Mouse (Mus musculus) CD4-positive helper T cell, adult 2 months (primary cell): ENCODE data around the gene Sec24a.
"Not testable (repeated sequence)": the region's sequence is repeated elsewhere in the genome, so short reads cannot be mapped to it uniquely, and the experiment has no call there.

ENCODE experiments used
- DNase-seq: peaks from one replicate; pipeline ENCODE4 v3.0.0-alpha.2; 2012; ENCODE audit warnings: low read depth, missing footprints, low spot score

The Sec24a gene

DNA sequence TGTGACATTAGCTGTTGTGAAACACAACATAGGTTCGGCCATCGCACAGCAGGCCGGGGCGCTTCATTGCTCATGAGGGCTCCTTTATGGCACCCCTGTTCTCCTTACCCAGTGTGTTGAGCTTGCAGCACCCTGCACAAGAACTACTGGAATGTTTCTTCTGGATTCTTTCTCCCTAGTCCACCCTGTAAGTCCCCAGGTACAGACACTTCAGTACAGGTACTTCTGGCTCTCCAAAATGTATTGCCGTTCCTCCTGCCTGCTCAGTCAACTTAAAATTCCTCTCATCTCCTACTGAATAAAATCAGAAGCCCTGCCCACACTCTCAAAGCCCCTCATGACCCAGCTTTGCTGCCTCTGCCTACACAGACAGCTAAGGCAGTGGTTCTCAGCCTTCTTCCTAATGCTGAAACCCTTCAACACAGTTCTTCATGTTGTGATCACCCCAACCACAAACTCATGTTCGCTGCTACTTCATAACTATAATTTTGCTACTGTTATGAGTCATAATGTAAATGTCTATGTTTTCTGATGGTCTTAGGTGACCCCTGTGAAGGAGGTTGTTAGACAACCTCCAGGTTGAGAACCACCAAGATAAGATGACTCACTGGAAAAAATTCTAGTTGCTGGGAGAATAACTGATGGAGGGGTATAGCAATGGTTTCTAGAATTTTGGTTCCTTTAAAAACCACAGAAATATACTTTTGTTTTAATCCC lies 3.3 kb downstream of the Sec24a start:
- DNase-seq = peak; percentile 46

DNA sequence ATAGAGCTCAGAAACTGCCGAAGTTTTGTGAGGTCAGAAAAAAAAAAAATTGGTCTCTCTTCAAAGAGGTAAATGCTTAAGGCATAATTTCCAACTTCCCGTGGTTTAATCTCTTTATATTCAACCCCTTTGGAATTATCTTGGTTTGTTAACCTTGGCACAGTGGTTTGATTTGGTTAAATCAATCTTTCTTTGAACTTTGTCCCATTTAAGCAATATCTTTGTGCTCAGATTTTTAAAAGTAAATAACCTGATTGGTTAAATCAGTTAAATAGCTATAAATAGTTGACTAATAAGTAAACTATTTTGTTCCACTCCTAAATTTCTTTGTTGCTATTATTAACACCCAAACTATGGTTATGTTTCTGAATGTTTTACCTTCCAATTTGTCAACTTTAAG lies 4.2 kb downstream of the Sec24a start:
- no peak for DNase-seq

DNA sequence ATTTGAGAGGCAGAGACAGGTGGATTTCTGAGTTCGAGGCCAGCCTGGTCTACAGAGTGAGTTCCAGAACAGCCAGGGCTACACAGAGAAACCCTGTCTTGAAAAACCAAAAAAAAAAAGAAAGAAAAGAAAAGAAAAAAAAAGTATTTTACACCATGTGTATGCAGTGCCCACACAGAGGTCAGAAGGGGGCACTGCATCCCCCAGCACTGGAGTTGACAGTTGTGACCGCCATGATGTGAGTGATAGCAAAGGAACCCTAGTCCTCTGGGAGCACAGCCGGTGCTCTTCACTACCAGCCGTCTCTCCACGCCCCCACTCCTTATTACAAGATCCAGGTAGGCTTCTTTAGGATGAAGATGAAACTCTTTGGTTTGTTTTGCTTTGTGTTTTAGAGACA lies 5.2 kb downstream of the Sec24a start:
- DNase-seq = not testable (repeated sequence)

DNA sequence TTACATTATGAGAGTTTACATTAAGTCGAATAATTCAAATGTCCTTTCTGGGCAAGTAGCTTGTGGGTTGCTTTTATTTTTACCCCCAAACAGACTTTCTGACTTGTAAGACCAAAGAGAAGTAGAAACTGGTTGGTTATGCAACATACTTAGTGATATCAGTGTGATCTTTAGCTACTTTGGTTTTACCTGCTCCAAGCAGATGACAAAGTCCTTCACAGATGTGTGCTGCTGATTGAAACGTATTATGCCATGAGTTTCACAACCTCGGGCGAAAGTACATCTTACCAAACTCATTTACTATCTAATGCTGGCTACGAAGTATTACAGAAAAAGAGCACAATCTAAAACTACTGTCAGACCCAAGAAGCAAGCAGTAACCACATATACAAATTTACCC lies 5.8 kb downstream of the Sec24a start:
- no peak for DNase-seq

DNA sequence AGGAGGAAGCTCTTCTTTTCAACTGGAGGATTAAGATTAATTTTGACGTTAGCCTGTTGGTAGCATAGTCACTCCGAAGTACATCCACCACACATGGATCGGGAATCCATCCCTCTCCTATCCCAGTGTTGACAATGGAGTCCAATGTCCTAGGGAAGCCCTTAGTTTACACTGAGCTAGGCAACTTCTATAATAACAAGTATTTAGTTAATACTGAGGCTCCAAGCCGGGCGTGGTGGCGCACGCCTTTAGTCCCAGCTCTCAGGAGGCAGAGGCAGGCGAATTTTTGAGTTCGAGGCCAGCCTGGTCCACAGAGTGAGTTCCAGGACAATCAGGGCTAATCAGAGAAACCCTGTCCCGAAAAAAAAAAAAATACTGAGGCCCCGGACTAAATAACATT lies 6.4 kb downstream of the Sec24a start:
- DNase-seq = no peak

DNA sequence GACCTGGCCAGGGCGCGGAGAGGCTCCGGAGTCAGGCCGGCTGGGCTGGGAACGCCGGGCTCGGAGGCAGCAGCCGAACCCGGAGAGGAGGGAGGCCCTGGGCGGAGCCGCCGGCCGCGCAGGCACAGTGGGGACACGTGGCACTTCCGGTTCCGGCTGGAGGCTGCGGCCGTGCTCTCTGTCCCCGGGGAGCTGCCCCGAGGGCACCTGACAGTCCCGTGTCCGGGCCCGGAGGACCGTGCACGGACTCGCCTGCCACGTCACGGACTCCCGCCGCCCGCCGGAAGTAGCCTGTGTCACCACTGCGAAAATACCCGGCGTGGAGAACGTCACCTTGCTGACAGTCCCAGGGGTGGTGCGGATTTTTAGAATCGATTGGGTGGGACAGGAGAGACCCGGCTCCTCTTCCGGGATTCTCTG lies 7.1 kb downstream of the Sec24a start:
- DNase-seq = peak; percentile 90

DNA sequence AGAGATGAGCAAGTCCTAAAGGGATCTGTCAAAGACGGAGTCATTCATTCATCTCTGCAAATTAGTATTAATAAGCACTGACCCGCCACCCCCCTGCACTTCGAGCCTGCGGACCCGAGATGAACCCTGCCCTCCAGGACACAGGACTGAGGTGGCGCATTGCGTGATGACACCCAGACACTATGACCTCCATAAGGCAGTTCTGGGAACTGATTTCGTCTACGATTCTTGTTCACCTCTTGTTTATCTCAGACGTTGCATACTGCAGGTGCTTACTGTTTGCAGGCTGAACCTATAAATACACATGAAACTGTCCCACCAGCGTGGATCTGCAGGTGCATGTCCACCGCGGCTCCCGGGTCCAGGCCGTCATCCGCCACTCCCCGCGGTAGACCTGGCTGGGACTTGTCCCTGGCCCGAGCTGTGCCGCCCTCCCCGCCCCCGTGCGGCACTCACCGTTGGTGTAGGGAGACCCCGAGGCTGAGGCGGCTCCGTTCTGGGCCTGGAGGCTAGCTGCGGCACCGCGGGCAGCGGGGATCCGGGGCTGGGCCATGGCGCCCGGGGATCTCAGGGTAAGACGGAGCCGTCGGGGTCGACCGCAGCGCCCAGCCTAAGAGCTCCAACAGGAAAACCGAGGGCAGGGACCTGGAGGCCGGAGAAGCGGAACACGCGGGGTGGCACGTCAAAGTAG lies 7.7 kb downstream of the Sec24a start:
- DNase-seq = peak; percentile 70

DNA sequence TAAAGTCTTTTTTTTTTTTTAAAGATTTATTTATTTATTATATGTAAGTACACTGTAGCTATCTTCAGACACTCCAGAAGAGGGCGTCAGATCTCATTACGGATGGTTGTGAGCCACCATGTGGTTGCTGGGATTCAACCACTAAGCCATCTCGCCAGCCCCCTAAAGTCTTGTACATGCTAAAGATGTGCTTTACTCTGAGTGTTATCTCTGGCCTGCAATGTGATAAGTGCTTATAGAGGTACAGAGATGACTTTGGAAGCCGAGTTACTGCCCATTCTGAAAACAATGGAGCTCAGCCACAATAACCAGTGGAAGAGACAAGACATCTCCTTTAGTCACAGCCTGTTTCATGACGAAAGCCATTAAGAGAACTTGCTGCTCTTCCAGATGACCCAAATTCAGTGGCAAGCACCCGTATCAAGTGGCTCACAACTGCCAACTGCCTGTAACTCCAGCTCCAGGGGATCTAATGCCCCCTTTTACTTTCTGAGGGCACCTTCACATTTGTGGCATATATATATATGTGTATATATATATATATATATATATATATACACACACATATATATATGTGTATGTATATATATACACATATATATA lies 11.7 kb downstream of the Sec24a start:
- DNase-seq = not testable (repeated sequence)

DNA sequence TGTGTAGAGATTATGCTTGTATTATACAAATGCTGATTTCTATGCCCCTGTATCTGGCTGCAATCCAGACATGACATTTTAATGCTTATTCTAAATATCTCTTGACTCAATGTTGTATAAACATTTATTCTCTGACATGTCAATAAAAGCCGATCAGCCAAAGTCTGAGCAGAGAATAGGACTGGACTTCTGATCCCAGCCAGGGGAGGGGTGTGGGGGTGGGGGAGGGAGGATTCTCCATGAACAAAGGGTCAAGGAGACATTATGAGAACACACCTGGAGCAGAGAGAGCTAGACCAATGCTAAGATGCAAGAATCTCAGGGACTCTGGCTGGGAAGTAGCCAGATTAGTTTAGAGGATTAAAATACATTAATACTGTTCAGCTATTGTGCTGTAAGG lies 17.3 kb downstream of the Sec24a start:
- no peak for DNase-seq

DNA sequence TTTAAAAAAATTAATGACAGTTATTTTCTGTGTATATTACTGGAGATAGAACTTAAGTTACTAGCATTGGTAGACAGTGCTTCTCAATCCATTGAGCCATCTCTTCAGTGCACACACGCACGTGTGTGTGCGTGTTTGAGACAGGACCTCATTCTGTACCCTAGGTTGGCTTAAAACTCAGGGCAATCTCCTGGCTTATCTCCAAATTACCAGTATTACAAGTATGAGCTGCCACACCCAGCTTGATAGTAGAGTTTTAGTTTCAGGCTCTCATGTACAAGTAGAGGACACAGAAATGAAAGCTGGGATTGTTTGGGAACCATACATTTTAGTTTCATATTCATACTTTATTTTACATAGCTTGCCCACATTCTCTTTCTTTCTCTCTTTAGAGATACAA lies 22.7 kb downstream of the Sec24a start:
- DNase-seq = no peak

DNA sequence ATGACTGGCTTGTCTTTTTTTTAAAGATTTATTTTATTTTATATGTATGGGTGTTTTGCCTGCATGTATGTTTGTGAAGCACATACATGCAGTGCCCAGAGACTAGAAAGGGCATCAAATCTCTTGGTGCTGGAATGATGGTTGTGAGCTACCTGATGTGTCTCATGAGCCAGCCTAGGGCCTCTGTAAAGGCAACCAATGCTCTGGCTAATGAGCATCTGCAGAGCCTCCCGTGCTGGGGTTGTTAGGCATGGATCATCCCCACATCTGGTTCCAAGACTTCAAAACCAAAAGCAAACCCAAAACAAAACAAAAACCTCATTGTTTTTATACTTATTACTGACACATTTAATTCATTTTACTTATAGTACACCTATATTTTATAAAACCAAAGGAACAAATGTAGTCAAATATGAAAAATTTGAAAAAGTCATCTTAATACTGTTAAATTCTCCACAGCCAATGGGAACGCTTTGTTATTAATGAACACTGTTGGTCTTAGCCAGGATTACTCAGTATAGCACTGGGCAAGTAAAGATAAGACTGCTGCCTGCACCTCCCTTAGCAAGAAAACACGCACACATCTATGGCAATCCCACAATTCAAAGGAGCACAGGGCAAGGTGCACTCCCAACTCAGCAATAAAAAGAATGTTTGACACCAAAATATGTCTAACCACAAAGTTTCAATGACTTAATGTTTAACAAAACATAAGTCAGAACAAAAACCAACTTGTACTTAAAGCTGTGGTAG lies 24.6 kb downstream of the Sec24a start:
- no peak for DNase-seq

DNA sequence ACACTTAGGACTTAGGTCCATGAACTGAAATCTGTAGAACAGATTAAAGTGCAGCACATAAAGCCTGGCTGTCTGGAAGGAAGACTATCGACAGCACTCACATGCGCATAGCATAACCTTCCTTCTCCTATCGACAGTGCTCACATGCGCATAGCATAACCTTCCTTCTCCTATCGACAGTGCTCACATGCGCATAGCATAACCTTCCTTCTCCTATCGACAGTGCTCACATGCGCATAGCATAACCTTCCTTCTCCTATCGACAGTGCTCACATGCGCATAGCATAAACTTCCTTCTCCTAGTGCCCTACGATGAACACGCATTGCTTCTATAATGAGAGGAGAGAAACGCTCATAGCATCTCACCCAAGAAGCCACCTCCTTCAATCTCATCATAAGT lies 29.2 kb downstream of the Sec24a start:
- DNase-seq = not testable (repeated sequence)

DNA sequence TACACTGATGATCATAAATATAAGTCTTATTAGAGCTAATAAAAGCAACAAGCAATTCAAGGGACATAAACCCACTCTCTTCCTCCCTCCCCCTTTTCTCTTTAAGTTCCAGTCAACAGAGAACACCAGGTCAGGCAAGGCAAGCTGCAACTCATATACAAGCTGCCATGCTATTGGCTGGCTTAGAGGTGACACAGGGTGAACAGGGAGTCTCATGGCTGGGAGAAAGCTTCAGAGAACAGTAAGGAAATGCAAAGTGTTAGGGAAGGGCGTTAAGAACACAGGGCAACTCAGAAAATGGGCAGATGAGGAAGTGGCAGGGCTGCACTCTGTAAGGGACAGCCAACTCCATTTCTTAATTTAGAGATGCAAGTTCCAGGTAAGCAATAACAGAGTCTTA lies 30.6 kb downstream of the Sec24a start:
- no peak for DNase-seq

DNA sequence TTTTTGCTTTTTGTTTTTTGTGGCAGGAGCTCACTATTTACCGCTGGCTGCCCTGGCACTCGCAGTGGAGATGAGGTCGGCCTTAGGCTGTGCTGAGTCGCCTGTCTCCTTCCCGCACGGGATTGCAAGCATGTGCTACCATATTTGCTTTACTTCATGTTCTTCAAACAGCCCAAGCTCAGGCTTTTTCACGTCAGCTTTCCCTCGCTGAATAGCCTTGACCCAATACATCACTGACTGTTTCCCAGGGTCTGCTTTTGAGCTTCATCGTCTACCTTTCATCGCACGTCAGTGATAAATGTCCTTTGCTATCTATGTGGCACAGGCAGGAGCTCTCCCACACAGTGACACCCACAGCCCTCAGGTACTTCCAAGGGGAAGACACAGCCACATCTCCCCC lies 42.4 kb downstream of the Sec24a start:
- DNase-seq = no peak

DNA sequence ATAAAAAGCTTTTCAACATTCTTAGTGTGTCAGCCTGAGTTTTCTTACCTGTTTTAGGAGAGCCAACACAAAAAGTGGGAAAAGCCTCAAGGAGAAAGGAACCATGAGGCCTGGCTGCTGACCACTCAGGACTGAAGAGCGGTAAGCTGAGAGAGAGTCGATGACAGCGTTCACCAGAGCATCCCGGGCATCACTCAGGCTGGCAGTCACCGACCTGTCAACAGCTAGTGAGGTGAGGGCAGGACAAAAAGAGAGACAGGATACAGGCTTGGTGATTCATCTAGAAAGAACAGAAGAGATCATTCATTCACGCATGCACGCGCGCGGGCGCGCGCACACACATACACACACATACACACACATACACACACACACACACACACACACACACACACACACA lies 56.4 kb downstream of the Sec24a start:
- DNase-seq = no peak

DNA sequence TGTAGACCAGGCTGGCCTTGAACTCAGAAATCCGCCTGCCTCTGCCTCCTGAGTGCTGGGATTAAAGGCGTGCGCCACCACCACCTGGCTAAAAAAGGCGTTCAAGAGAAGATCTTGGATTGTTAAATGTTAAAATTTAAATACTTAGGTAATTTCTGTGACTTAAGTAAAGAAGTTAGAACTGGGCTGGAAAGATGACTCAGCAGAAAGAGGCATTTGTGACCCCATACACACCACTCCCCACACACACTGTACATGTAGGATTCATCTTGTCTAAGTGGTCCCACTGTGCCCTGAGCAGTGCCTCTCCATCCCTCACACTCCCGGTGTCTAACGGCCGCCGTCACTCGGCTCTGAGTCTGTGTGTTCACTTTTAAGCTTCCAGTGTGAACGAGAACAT lies 57.0 kb downstream of the Sec24a start:
- DNase-seq = no peak

DNA sequence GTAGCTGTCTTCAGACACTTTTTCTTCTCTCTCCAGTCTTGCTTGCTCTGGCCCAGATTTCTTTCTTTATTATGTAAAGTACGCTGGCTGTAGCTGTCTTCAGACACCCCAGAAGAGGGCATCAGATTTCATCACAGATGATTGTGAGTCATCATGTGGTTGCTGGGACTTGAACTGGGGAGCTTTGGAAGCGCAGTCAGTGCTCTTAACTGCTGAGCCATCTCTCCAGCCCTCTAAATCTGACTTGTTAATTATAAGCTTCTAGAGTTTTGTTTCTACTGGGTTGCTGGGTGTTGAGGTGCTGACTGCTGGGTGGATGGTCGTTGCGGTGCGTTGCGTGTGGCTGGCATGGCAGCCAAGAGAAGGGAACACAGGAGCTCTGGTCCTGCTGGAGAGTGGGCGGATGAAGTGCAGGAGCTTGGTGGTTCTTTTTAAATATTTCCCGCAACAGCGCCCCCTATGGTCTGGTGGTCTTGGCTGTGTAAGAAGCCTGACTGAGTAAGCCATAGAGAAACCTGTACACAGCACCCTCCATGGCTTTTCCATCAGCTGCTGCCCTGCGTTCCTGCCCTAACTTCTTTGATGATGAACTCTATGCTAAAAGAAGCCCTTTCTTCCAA lies 59.9 kb downstream of the Sec24a start:
- DNase-seq = peak; percentile 56

DNA sequence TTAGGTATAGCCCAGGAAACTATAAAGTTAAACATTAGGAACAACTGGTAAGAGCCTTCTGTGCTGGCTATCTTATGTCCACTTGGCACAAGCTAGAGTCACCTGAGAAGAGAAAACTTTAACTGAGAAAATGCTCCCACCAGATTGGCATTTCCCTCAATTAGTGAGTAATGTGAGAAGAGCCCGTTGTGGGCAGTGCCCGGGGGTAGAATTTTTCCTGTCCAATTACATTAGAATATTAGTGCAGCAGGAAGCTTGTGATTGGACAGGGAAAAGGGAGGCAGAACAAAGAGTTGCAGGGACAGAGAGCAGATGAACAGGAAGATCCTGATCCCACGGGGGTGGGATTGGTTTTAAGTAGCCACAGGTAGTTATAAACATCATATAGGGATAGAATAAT lies 60.6 kb downstream of the Sec24a start:
- DNase-seq = no peak

DNA sequence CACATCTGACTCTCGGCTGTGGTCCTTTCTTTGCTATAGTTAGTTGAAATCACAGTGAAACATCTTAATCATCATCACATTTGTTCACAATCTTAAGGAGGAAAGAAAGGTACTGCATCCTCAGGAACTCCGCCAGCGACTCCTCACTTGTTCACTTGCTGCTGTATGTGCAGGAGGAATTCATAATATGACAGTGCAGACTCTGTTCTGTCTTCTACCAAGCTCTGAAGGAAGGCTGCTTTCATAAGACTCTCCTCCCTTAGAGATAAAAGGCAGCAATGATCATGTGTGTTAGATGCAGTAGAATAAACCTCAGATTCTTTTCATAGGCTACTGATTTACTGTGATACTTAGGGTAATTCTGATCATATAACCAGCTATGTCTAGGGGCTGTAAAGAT lies 68.5 kb downstream of the Sec24a start:
- no peak for DNase-seq

DNA sequence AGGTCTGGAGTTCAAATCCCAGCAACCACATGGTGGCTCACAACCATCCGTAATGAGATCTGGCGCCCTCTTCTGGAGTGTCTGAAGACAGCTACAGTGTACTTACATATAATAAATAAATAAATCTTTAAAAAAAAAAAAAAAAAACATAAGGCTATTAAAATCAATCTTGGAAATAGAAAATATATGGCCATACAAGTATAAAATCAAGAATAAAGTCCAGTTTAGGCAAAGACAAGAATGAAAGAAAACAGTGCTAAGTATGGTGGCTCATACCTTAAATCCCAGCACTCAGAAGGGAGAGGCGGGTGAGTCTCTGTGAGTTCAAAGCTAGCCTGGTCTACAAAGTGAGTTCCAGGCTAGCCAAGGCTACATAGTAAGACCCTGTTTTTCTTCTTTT lies 72.8 kb downstream of the Sec24a start:
- DNase-seq = not testable (repeated sequence)

DNA sequence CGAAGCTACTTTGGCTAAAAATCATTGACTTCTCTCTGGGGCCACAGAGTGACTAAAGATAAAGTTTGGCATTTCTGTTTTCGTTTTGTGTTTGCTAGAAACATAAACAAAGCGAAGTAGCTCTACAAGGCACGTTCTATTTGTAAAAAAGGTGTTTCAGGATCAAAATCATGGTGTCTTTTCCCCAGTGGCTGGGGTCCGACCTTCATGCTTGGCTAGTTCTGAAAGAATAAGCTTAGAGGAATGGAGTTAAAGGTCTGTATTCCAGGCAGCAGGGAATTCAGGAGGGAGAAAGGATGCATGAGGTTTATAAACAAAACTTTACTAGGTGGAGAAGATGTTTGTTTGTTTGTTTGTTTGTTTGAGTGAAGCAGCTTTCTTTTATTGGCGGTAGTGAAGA lies 74.1 kb downstream of the Sec24a start:
- DNase-seq = no peak
